Mouse (Mus musculus) mouse trophoblast stem cell (cell line): ENCODE results near the gene Inafm1.
"Not testable (repeated sequence)": the region's sequence is repeated elsewhere in the genome, so short reads cannot be mapped to it uniquely, and the experiment has no call there.

Experiments
- in situ Hi-C, 2 experiments: fragments of 300-500 bp; cut with MseI, MboI; formaldehyde crosslinking; loops; 2 replicates in 1 of 2; 3 replicates in 1 of 2; pipeline ENCODE4 v1.15.1; 2025

Inafm1 gene

GRCm38 (mm10) chr7:16263843-16264242 is 9.6 kb downstream of the Inafm1 start:
- in situ Hi-C loops = loop anchor here in 1 of 2 experiments (5.0 kb wide), 1 partner anchor 72 kb away; no protein-coding TSS in a partner anchor

- in situ Hi-C loops = loop anchor here in 1 of 2 experiments (5.0 kb wide), 1 partner anchor 71 kb away; no protein-coding TSS in a partner anchor
Measured at GRCm38 (mm10) chr7:16263015-16263787, 10.2 kb downstream of the Inafm1 start.

GRCm38 (mm10) chr7:16261097-16261496 is 12.3 kb downstream of the Inafm1 start:
- in situ Hi-C loops = loop anchor here in 1 of 2 experiments (5.0 kb wide), 1 partner anchor 69 kb away; no protein-coding TSS in a partner anchor

GRCm38 (mm10) chr7:16259110-16259590 is 14.3 kb downstream of the Inafm1 start, which contains the start of gene C5ar1:
Gene C5ar1, minus strand, starts transcription at chr7:16259540.
- in situ Hi-C loops = no loop called here

GRCm38 (mm10) chr7:16257830-16258229 is 15.6 kb downstream of the Inafm1 start:
- in situ Hi-C loops = no loop called here

GRCm38 (mm10) chr7:16255963-16256362 is 17.5 kb downstream of the Inafm1 start:
- in situ Hi-C loops = not testable (repeated sequence)

- in situ Hi-C loops = no loop called here
Measured at GRCm38 (mm10) chr7:16254195-16254594, 19.2 kb downstream of the Inafm1 start.

- in situ Hi-C loops = no loop called here
Measured at GRCm38 (mm10) chr7:16250687-16251086, 22.7 kb downstream of the Inafm1 start.

- in situ Hi-C loops = no loop called here
Measured at GRCm38 (mm10) chr7:16245958-16246357, 27.5 kb downstream of the Inafm1 start.

GRCm38 (mm10) chr7:16244067-16244466 is 29.4 kb downstream of the Inafm1 start, which contains the start of gene C5ar2:
Gene C5ar2, minus strand, starts transcription at chr7:16244154.
- in situ Hi-C loops = no loop called here

- in situ Hi-C loops = no loop called here
Measured at GRCm38 (mm10) chr7:16242198-16242597, 31.2 kb downstream of the Inafm1 start.

- in situ Hi-C loops = no loop called here
Measured at GRCm38 (mm10) chr7:16241787-16242186, 31.6 kb downstream of the Inafm1 start.

GRCm38 (mm10) chr7:16240978-16241303 is 32.5 kb downstream of the Inafm1 start:
- in situ Hi-C loops = no loop called here

GRCm38 (mm10) chr7:16240281-16240977 is 33.0 kb downstream of the Inafm1 start:
- in situ Hi-C loops = no loop called here

GRCm38 (mm10) chr7:16239554-16239997 is 33.8 kb downstream of the Inafm1 start:
- in situ Hi-C loops = no loop called here

GRCm38 (mm10) chr7:16229869-16230268 is 43.5 kb downstream of the Inafm1 start:
- in situ Hi-C loops = no loop called here
